8 mouse cellular contexts compared by ENCODE assay signal in genomic region chr9:44486335-44486734, GRCm38 (mm10). TPM values are rescaled to one million over a fixed set of nuclear protein-coding genes. Genes with fewer than 3 reads are reported as not detected.
A peak's percentile ranks its signal among the peaks of the same experiment; 100 is the strongest.
DNase-seq lines count a peak whose midpoint lies in the region; ATAC-seq and TF ChIP-seq lines count a peak whose summit lies in the region.

No protein-coding gene starts in this region.

- H3K9ac ChIP-seq in forebrain, embryonic 12.5 days = peak overlapping the region; percentile 99
- H3K9ac ChIP-seq in hindbrain, postnatal 0 days (replicated peaks; ENCODE audit: low read length) = peak overlapping the region; percentile 37; the same call in 1 of the 2 replicates
- no peak overlapping the region for H3K9ac ChIP-seq in liver, embryonic 14.5 days (replicated peaks)

- H3K27me3 ChIP-seq in forebrain, embryonic 12.5 days = peaks cover 4% of the 10 kb centered on the region; the same call in 1 of the 2 replicates
- no peaks in the 10 kb centered on the region for H3K27me3 ChIP-seq in hindbrain, postnatal 0 days (ENCODE audit: insufficient read depth, low read length)
- H3K27me3 ChIP-seq in liver, embryonic 14.5 days (ENCODE audit: control insufficient read depth, insufficient read depth, low read length) = peaks cover 22% of the 10 kb centered on the region
- no peaks in the 10 kb centered on the region for H3K27me3 ChIP-seq in small intestine, adult 2 months (ENCODE audit: control insufficient read depth, insufficient read depth, low read length)
- H3K27me3 ChIP-seq in thymus, adult 2 months (ENCODE audit: control insufficient read depth, insufficient read depth, low read length) = no peaks in the 10 kb centered on the region

- WGBS in forebrain, embryonic 12.5 days = 17% methylated on average over 3 of the region's 3 CpGs
- 16% methylated on average over 3 of the region's 3 CpGs for WGBS in hindbrain, postnatal 0 days
- 45% methylated on average over 3 of the region's 3 CpGs for WGBS in liver, embryonic 14.5 days (ENCODE audit: insufficient replicate concordance)
- 15% methylated on average over 3 of the region's 3 CpGs for WGBS in small intestine, adult 2 months
- WGBS in thymus, adult 2 months = 77% methylated on average over 3 of the region's 3 CpGs

- H3K9me3 ChIP-seq in forebrain, embryonic 12.5 days = no peaks in the 10 kb centered on the region
- no peaks in the 10 kb centered on the region for H3K9me3 ChIP-seq in hindbrain, postnatal 0 days (ENCODE audit: low read length)
- no peaks in the 10 kb centered on the region for H3K9me3 ChIP-seq in liver, embryonic 14.5 days (ENCODE audit: control insufficient read depth, low read length)

- H3K4me1 ChIP-seq in forebrain, embryonic 12.5 days = peaks cover 88% of the 10 kb centered on the region
- peaks cover 56% of the 10 kb centered on the region for H3K4me1 ChIP-seq in hindbrain, postnatal 0 days (ENCODE audit: insufficient read depth, low read length)
- H3K4me1 ChIP-seq in liver, embryonic 14.5 days (replicated peaks; ENCODE audit: control insufficient read depth in 2 of 2, insufficient read depth in 2 of 2, low read length in 1 of 2) = peaks cover 0 to 2% of the 10 kb centered on the region in 2 experiments; a peak in 2 of 4 replicates
- H3K4me1 ChIP-seq in small intestine, adult 2 months (ENCODE audit: control insufficient read depth, insufficient read depth, insufficient read length, low read length) = peaks cover 68% of the 10 kb centered on the region
- peaks cover 51% of the 10 kb centered on the region for H3K4me1 ChIP-seq in thymus, adult 2 months (replicated peaks; ENCODE audit: control insufficient read depth, insufficient read depth, low read length)

- peak overlapping the region; percentile 96 for H3K4me3 ChIP-seq in forebrain, embryonic 12.5 days (replicated peaks)
- H3K4me3 ChIP-seq in hindbrain, postnatal 0 days (ENCODE audit: low read length) = peak overlapping the region; percentile 87
- H3K4me3 ChIP-seq in liver, embryonic 14.5 days (ENCODE audit: insufficient read depth in 1 of 2, low read depth in 2 of 2, low read length in 2 of 2) = peak overlapping the region; percentile 21 to 23; a peak in 3 of 4 replicates
- H3K4me3 ChIP-seq in small intestine, adult 2 months (ENCODE audit: low read depth, low read length) = peak overlapping the region; percentile 50
- H3K4me3 ChIP-seq in thymus, adult 2 months (ENCODE audit: control insufficient read depth, insufficient read depth, low read length) = no peak overlapping the region

- H3K27ac ChIP-seq in forebrain, embryonic 12.5 days = peak overlapping the region; percentile 75
- peak overlapping the region; percentile 11; the same call in 1 of the 2 replicates for H3K27ac ChIP-seq in hindbrain, postnatal 0 days
- no peak overlapping the region for H3K27ac ChIP-seq in liver, embryonic 14.5 days
- H3K27ac ChIP-seq in small intestine, adult 2 months (ENCODE audit: insufficient read depth, low read depth, low read length) = peak overlapping the region; percentile 97
- H3K27ac ChIP-seq in thymus, adult 2 months (ENCODE audit: control insufficient read depth, insufficient read depth, low read length) = no peak overlapping the region

- peak overlapping the region; percentile 93 for H3K4me2 ChIP-seq in forebrain, embryonic 12.5 days
- H3K4me2 ChIP-seq in hindbrain, postnatal 0 days (ENCODE audit: low read depth, low read length) = peak overlapping the region; percentile 88
- H3K4me2 ChIP-seq in liver, embryonic 14.5 days (ENCODE audit: low read depth) = peak overlapping the region; percentile 68

- DNase-seq in urinary bladder, postnatal 14 days (ENCODE audit: low spot score) = peak; percentile 71
- DNase-seq in urinary bladder, postnatal 4 days (ENCODE audit: low spot score in 2 of 2) = no peak
- DNase-seq in hindbrain, postnatal 0 days (ENCODE audit: low spot score) = no peak
- no peak for DNase-seq in liver, embryonic 14.5 days (ENCODE audit: low read depth in 3 of 3, low spot score in 3 of 3)
- no peak for DNase-seq in right cerebral cortex, adult 18-20 months
- no peak for DNase-seq in thymus, adult 2 months

- ATAC-seq in forebrain, embryonic 12.5 days (ENCODE audit: low FRiP score) = no peak
- ATAC-seq in hindbrain, postnatal 0 days = no peak
- no peak for ATAC-seq in liver, embryonic 14.5 days (ENCODE audit: insufficient read depth)

- TF ChIP-seq EP300 in liver, embryonic 14.5 days (IDR thresholded peaks at IDR 0.05; ENCODE audit: low read depth) = no peak

- H3K36me3 ChIP-seq in forebrain, embryonic 12.5 days (replicated peaks) = peaks cover under 1% of the 10 kb centered on the region
- H3K36me3 ChIP-seq in hindbrain, postnatal 0 days (ENCODE audit: insufficient read depth, low read length) = no peaks in the 10 kb centered on the region
- no peaks in the 10 kb centered on the region for H3K36me3 ChIP-seq in liver, embryonic 14.5 days (replicated peaks; ENCODE audit: control insufficient read depth, insufficient read depth, low read depth)
- H3K36me3 ChIP-seq in small intestine, adult 2 months (ENCODE audit: control insufficient read depth, insufficient read depth, low read length) = no peaks in the 10 kb centered on the region
- no peaks in the 10 kb centered on the region for H3K36me3 ChIP-seq in thymus, adult 2 months (ENCODE audit: control insufficient read depth, insufficient read depth, low read length)

- TF ChIP-seq POLR2A in small intestine, adult 2 months (IDR thresholded peaks at IDR 0.05; ENCODE audit: low read depth, low read length) = no peak; the same call in 1 of the 2 replicates
- TF ChIP-seq POLR2A in thymus, adult 2 months (IDR thresholded peaks at IDR 0.05; ENCODE audit: control insufficient read depth, extremely low read depth, insufficient read depth, low read length, poor library complexity) = no peak

- TF ChIP-seq CTCF in hindbrain, postnatal 0 days (IDR thresholded peaks at IDR 0.05; ENCODE audit: low read depth) = no peak
- TF ChIP-seq CTCF in liver, embryonic 14.5 days (IDR thresholded peaks at IDR 0.05; ENCODE audit: low read depth) = no peak
- TF ChIP-seq CTCF in small intestine, adult 2 months (IDR thresholded peaks at IDR 0.05; ENCODE audit: extremely low read depth, insufficient read length, insufficient replicate concordance, low read depth, low read length) = no peak
- no peak for TF ChIP-seq CTCF in thymus, adult 2 months (IDR thresholded peaks at IDR 0.05; ENCODE audit: borderline replicate concordance, control insufficient read depth, extremely low read depth, insufficient read depth, low read length, poor library complexity)

RNA-seq across cellular contexts. Expression of gene Bcl9l, which starts 3.7 kb away (rescaled TPM):
- 10.6 and 10.7 TPM in 2 replicates for polyA plus RNA-seq in forebrain, embryonic 12.5 days (2016; fragmentation: Nextera tagmentation; extraction: Ambion mirVana)
- total RNA-seq in hindbrain, postnatal 0 days (2014; rRNA removed) = 32.7 and 44.5 TPM in 2 replicates
- polyA plus RNA-seq in hindbrain, postnatal 0 days (2015; fragmentation: Nextera tagmentation; extraction: Ambion mirVana) = 7.8 and 8.4 TPM in 2 replicates
- polyA plus RNA-seq in liver, embryonic 14.5 days (2012; rRNA removed) = 1.6 and 1.9 TPM in 2 replicates
- polyA plus RNA-seq in liver, embryonic 14.5 days (2014; fragmentation: Nextera tagmentation; extraction: Ambion mirVana) = 1.0 and 1.5 TPM in 2 replicates
- polyA plus RNA-seq in small intestine, adult 2 months (2012; rRNA removed) = 21.8 and 28.1 TPM in 2 replicates
- 38.7 and 50.4 TPM in 2 replicates for polyA plus RNA-seq in thymus, adult 2 months (2012; rRNA removed)

RNA-seq across cellular contexts. Expression of gene Upk2, which starts 31.6 kb away (rescaled TPM):
- polyA plus RNA-seq in forebrain, embryonic 12.5 days (2016; fragmentation: Nextera tagmentation; extraction: Ambion mirVana) = 0.29 TPM in 1 of 2 replicates, not detected in the other
- not detected in 2 replicates for total RNA-seq in hindbrain, postnatal 0 days (2014; rRNA removed)
- not detected in 2 replicates for polyA plus RNA-seq in hindbrain, postnatal 0 days (2015; fragmentation: Nextera tagmentation; extraction: Ambion mirVana)
- polyA plus RNA-seq in liver, embryonic 14.5 days (2012; rRNA removed) = 0.04 TPM in 1 of 2 replicates, not detected in the other
- not detected in 2 replicates for polyA plus RNA-seq in liver, embryonic 14.5 days (2014; fragmentation: Nextera tagmentation; extraction: Ambion mirVana)
- polyA plus RNA-seq in small intestine, adult 2 months (2012; rRNA removed) = 1.4 TPM in 2 replicates
- polyA plus RNA-seq in thymus, adult 2 months (2012; rRNA removed) = 1.4 and 1.6 TPM in 2 replicates

RNA-seq across cellular contexts. Expression of gene Foxr1, which starts 45.4 kb away (rescaled TPM):
- not detected in 2 replicates for polyA plus RNA-seq in forebrain, embryonic 12.5 days (2016; fragmentation: Nextera tagmentation; extraction: Ambion mirVana)
- total RNA-seq in hindbrain, postnatal 0 days (2014; rRNA removed) = not detected in 2 replicates
- polyA plus RNA-seq in hindbrain, postnatal 0 days (2015; fragmentation: Nextera tagmentation; extraction: Ambion mirVana) = not detected in 2 replicates
- polyA plus RNA-seq in liver, embryonic 14.5 days (2012; rRNA removed) = not detected in 2 replicates
- polyA plus RNA-seq in liver, embryonic 14.5 days (2014; fragmentation: Nextera tagmentation; extraction: Ambion mirVana) = not detected in 2 replicates
- not detected in 2 replicates for polyA plus RNA-seq in small intestine, adult 2 months (2012; rRNA removed)
- polyA plus RNA-seq in thymus, adult 2 months (2012; rRNA removed) = 0.08 and 0.22 TPM in 2 replicates

Comparison
In these comparisons a context has a peak if more than half of its experiments do, and no peak if none do; other contexts are left out.
1. H3K27ac ChIP-seq: peak in forebrain, embryonic 12.5 days (single experiment), hindbrain, postnatal 0 days (single experiment) and small intestine, adult 2 months (single experiment); none in liver, embryonic 14.5 days (single experiment) and thymus, adult 2 months (single experiment).
2. Peak in every context shown above with its lines, with median percentiles within 50 percentile points of each other: H3K4me2 ChIP-seq.